Mouse (Mus musculus) liver, embryonic 14.5 days (tissue): ENCODE results near the gene Tnfsf13. TPM values are rescaled to one million over a fixed set of nuclear protein-coding genes. Genes with fewer than 3 reads are reported as not detected.
"Not testable (repeated sequence)": the region's sequence is repeated elsewhere in the genome, so short reads cannot be mapped to it uniquely, and the experiment has no call there.

Source experiments
- ATAC-seq: fragments of 200-750 bp; cut with Nextera tagmentation; 2 replicates; pipeline ENCODE4 v1.8.0; 2017; ENCODE audit warnings: moderate number of reproducible peaks, mild to moderate bottlenecking, moderate library complexity; ENCODE audit not compliant: insufficient read depth
- DNase-seq, 3 experiments: peaks; one replicate each; pipeline ENCODE4 v3.0.0-alpha.2; 2012 to 2013; ENCODE audit warnings: low read depth in 3 of 3, low spot score in 3 of 3
- H3K27ac ChIP-seq: fragments of 300-500 bp; sonication (generic); 2 replicates; pipeline ENCODE4 v1.5.1; 2014; ENCODE audit warnings: moderate library complexity, mild to moderate bottlenecking, control low read depth, inconsistent platforms
- H3K27me3 ChIP-seq: fragments of 300-500 bp; sonication (generic); 2 replicates; pipeline ENCODE4 v1.6.1; 2014; ENCODE audit warnings: mild to moderate bottlenecking, low read length, moderate library complexity; ENCODE audit not compliant: control insufficient read depth, insufficient read depth
- H3K36me3 ChIP-seq: fragments of 300-500 bp; sonication (generic); replicated peaks from 2 replicates; pipeline ENCODE4 v1.6.1; 2014; ENCODE audit warnings: low read depth; ENCODE audit not compliant: control insufficient read depth, insufficient read depth
- H3K4me1 ChIP-seq, 2 experiments: fragments of 200-500 bp in 1 of 2; fragments of 300-500 bp in 1 of 2; sonication (generic) in 1 of 2; replicated peaks; 2 replicates each; pipeline ENCODE4 v1.6.1; 2012 to 2014; ENCODE audit warnings: antibody characterized with exemption in 1 of 2, inconsistent platforms in 1 of 2, low read length in 1 of 2; ENCODE audit not compliant: control insufficient read depth in 2 of 2, insufficient read depth in 2 of 2
- H3K4me2 ChIP-seq: fragments of 300-500 bp; sonication (generic); 2 replicates; pipeline ENCODE4 v1.6.1; 2014; ENCODE audit warnings: low read depth, mild to moderate bottlenecking, control low read depth, moderate library complexity
- H3K4me3 ChIP-seq, 2 experiments: fragments of 200-500 bp in 1 of 2; fragments of 300-500 bp in 1 of 2; sonication (generic) in 1 of 2; 2 replicates each; pipeline ENCODE4 v1.5.1; 2012 to 2014; ENCODE audit warnings: low read depth in 2 of 2, low read length in 2 of 2, mild to moderate bottlenecking in 2 of 2, control low read depth in 1 of 2, inconsistent platforms in 1 of 2, moderate library complexity in 1 of 2; ENCODE audit not compliant: insufficient read depth in 1 of 2
- H3K9ac ChIP-seq: fragments of 300-500 bp; sonication (generic); replicated peaks from 2 replicates; pipeline ENCODE4 v1.6.1; 2014; ENCODE audit warnings: mild to moderate bottlenecking, control low read depth, moderate library complexity
- H3K9me3 ChIP-seq: fragments of 300-500 bp; sonication (generic); 2 replicates; pipeline ENCODE4 v1.6.1; 2016; ENCODE audit warnings: low read length, mixed read lengths; ENCODE audit not compliant: control insufficient read depth
- CTCF ChIP-seq: IDR thresholded peaks from 2 replicates; pipeline ENCODE4 v1.5.1; 2016; ENCODE audit warnings: antibody characterized with exemption, low read depth, control low read depth
- EP300 ChIP-seq: IDR thresholded peaks from 2 replicates; pipeline ENCODE4 v1.6.1; 2016; ENCODE audit warnings: antibody characterized with exemption, low read depth
- WGBS: fragments of 180-500 bp; shearing (Covaris S2); extraction: QIAGEN DNeasy Blood & Tissue Kit; methylation state at CpG from one replicate; pipeline ENCODE4 v1.1.7; 2014; ENCODE audit not compliant: insufficient replicate concordance; 5-methylcytosine and 5-hydroxymethylcytosine counted together
- polyA plus RNA-seq, 2 experiments: library from polyadenylated mRNA; depleted of rRNA in 1 of 2; stranded (reverse) in 1 of 2; unstranded in 1 of 2; fragments of >200 nt; fragmentation: Nextera tagmentation in 1 of 2; extraction: Ambion mirVana in 1 of 2; gene quantifications; 2 replicates each; pipeline versions ENCODE4 v1.2.1 to v1.2.3; 2012 to 2014

Gene Tnfsf13
- polyA plus RNA-seq (2012; rRNA removed) (0.21 and 0.26 TPM in 2 replicates), polyA plus RNA-seq (2014; fragmentation: Nextera tagmentation; extraction: Ambion mirVana) (0.20 TPM in 1 of 2 replicates, not detected in the other)

DNA sequence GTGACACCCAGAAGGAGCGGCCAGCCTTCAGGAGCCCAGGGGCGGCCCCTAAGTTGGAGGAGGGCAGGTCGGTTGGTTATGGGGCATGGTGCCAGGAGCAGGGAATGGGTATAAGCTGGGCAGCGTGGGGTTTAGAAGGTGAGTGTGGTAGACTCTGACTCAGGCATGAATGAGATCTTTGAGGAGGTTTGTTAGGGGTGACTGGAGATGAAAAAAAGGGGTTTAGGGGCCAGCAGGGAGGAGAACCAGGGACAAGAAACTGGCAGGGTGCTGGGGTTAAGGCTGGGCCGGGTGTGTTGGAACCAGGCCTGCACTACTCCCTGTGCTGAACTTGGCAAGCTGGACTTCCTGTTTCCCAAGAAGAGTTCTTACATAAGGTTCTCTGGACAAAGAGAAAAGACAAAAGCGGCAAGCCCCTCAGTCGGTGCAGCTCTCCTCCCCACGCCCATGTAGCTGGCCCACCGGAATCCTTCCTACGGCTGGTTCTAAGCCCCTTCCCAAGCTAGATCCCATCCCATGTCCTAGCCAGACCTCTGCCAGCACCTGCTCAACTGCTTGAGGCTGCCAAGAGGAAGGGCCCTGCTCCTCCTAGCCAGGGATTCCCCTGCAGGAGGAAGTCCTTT lies at the start of gene Tnfsf13:
Gene Tnfsf13 (minus strand): TSS at position 259 of the 623 bp plus-strand sequence.
- no peak within 1 kb of the TSS for H3K4me2 ChIP-seq
- H3K4me1 ChIP-seq, result peaks cover 5 to 21% of the 10 kb centered on the region in 2 experiments; a peak in 3 of 4 replicates
- no peaks in the 10 kb centered on the region for H3K36me3 ChIP-seq
- no peak for ATAC-seq
- H3K27ac ChIP-seq, result no peak within 1 kb of the TSS
- no peak for DNase-seq
- no peaks in the 10 kb centered on the region for H3K27me3 ChIP-seq
- no peak within 1 kb of the TSS for H3K4me3 ChIP-seq
- 67% methylated on average over 10 of the region's 10 CpGs for WGBS
- TF ChIP-seq EP300 (no peak), CTCF (no peak)
- no peak within 1 kb of the TSS for H3K9ac ChIP-seq
- no peaks in the 10 kb centered on the region for H3K9me3 ChIP-seq

DNA sequence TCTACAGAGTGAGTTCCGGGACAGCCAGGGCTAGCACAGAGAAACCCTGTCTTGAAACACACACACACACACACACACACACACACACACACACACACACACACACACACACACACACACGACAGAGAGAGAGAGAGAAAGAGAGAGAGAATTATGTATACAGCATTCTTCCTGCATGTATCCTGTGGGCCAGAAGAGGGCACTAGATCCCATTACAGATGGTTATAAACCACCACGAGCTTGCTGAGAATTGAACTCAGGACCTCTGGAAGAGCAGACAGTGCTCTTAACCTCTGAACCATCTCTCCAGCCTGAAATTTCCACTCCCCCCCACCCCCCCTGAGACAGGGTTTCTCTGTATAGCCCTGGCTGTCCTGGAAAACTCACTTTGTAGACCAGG lies 45.8 kb upstream of the Tnfsf13 start:
- not testable (repeated sequence) for H3K27ac ChIP-seq, H3K4me1 ChIP-seq, ATAC-seq, H3K4me3 ChIP-seq, H3K9me3 ChIP-seq, DNase-seq, H3K27me3 ChIP-seq, H3K4me2 ChIP-seq, H3K9ac ChIP-seq
- peak; percentile 54 for TF ChIP-seq CTCF
- 74% methylated on average over 2 of the region's 3 CpGs for WGBS
- peaks cover 30% of the 10 kb centered on the region for H3K36me3 ChIP-seq

DNA sequence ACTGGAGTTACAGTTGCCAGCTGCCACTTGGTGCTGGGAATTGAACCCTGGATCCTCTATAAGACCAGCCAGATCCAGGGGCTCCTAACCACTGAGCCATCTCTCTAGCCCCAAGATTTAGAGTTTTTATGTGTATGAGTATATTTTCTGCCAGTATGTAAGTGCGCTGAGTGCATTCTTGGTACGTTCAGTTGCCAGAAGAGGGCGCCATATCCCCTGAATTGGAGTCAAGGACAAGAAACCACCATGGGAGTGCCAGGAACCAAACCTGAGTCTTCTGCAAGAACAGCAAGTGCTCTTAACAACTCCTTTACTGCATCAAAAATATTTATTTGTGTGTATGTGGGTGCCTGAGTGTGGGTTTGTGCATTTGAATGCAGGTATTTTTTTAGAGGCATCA lies 43.5 kb upstream of the Tnfsf13 start:
- Histone ChIP-seq H3K4me2 (no peak overlapping the region), H3K9me3 (peaks cover 3% of the 10 kb centered on the region; the same call in 1 of the 2 replicates), H3K27ac (no peak overlapping the region), H3K36me3 (peaks cover 8% of the 10 kb centered on the region), H3K4me3 (no peak overlapping the region), H3K27me3 (no peaks in the 10 kb centered on the region), H3K4me1 (no peaks in the 10 kb centered on the region), H3K9ac (no peak overlapping the region)
- peak; percentile 61 to 67 (median 63) for DNase-seq
- TF ChIP-seq EP300 (no peak), CTCF (peak; percentile 81)
- 21% methylated on average over 3 of the region's 3 CpGs for WGBS
- ATAC-seq, result no peak

DNA sequence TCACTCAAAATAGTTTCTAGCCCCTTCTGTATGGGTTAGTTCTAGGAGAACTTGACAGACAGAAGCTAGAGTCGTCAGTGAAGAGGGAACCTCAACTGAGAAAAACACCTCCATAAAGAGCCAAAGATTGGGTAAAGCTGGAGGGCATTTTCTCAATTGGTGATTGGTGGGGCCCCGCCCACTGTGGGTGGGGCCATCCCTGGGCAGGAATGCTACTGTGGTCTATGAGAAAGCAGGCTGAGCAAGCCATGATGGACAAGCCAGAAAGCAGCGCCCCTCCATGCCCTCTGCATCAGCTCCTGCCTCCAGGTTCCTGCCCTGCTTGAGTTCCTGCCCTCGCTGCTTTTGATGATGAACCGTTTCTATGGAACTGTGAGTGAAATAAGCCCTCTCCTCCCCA lies 40.4 kb upstream of the Tnfsf13 start:
- H3K27ac ChIP-seq, result no peak overlapping the region

GRCm38 (mm10) chr11:69723074-69723473 lies 37.5 kb upstream of the Tnfsf13 start:
- ATAC-seq (no peak), DNase-seq (no peak)
- H3K4me2 ChIP-seq, result no peak overlapping the region
- peaks cover 12 to 16% of the 10 kb centered on the region in 2 experiments for H3K4me1 ChIP-seq
- no peak overlapping the region for H3K27ac ChIP-seq
- H3K36me3 ChIP-seq, result no peaks in the 10 kb centered on the region
- no peak for TF ChIP-seq EP300
- no peak for TF ChIP-seq CTCF
- no peak overlapping the region for H3K9ac ChIP-seq
- WGBS, result 47% methylated on average over 2 of the region's 2 CpGs
- H3K9me3 ChIP-seq, result peaks cover 3% of the 10 kb centered on the region; the same call in 1 of the 2 replicates
- H3K27me3 ChIP-seq, result no peaks in the 10 kb centered on the region
- H3K4me3 ChIP-seq, result no peak overlapping the region

More for the DNA sequence above, 40.4 kb upstream of the Tnfsf13 start:
- Histone ChIP-seq H3K9me3 (peaks cover 3% of the 10 kb centered on the region; the same call in 1 of the 2 replicates), H3K9ac (no peak overlapping the region), H3K27me3 (no peaks in the 10 kb centered on the region), H3K4me1 (0 out of 4 replicates have a peak, but pooled peaks cover 0 to 3% of the 10 kb centered on the region in 2 experiments), H3K4me3 (no peak overlapping the region), H3K36me3 (no peaks in the 10 kb centered on the region), H3K4me2 (no peak overlapping the region)
- DNase-seq (no peak), ATAC-seq (no peak)
- WGBS, result 40% methylated on average over 5 of the region's 5 CpGs
- TF ChIP-seq CTCF (no peak), EP300 (no peak)
